Mouse (Mus musculus) mesoderm, embryonic 11.5 days (tissue): ENCODE results near the gene Eepd1.

ENCODE experiments used
- DNase-seq: peaks from one replicate; pipeline ENCODE4 v3.0.0-alpha.2; 2012; ENCODE audit warnings: low read depth, low spot score

Eepd1 gene

DNA sequence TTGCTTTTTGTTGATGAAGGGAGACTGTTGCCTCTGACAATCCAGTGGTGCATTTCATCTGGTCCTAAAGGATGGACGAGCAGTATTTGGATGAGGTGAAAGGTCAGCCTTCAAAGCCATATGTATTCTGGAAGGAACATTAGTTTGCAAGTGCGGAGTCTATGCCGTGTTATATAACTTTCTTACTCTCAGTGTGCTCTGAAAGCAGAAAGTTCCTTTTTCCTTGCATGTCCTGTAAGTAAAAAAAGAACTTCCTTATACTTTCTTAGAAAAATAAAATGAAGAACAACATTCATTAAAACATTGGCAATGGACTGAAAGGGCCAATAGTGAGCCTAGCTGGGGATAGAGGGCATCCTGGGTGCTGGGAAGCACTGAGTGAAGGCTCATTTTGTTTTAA, 50.8 kb downstream of the Eepd1 start:
- DNase-seq, result no peak

DNA sequence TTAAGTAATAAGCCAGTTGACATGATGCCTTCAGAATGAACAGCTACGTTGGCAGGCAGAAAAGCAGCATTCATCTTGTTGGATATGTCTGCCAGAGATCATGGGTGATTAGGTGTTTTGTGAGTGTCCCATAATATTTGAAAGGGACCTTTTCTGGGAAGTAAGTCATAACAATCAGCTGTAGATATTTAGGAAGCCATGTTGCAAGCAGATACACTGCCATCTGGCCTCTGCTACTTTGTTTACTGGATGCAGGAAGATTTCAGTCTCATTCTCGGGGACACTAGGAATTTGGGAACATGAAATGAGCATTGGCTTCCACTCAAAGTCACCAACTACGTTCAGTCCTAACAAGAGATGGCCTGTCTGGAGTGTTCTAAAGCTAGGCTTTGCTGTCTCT, 54.1 kb downstream of the Eepd1 start:
- no peak for DNase-seq

DNA sequence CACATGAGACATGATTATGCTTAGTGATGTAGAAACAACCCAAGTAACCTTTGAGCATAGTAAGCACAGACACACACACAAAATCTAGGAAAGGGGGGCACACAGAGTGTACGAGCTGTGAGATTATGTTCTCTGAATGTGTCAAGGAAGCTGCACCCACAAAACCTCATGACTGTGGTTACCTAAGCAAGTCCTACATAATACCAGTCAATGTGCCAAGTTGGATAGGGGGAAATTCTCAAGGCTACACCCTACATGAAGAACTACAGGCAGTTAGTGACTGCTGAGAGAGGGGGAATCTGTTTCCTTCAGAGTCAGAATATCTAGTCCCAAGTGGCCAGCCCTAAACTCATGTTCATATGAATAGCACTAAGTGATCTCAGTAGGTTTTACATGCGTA, 58.1 kb downstream of the Eepd1 start:
- no peak for DNase-seq

DNA sequence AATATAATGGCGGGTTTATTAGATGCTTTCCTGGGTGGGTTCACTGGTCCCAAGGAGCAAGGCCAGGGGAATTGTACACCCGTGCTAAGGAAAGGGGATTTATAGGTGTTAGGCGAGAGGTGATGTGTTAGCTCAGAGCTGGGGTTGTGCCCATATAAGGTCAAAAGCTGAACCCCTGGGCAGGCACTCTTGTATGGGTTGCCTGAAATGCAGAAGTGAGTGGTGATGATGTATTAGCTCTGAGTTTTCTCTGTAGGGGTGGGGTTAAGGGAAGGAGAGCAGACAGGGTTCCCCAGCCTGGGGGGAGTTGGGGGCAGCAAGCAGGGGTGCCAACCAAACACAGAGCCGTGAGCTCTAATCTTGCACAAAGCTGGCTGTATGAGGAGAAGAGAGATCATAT, 60.0 kb downstream of the Eepd1 start:
- no peak for DNase-seq

DNA sequence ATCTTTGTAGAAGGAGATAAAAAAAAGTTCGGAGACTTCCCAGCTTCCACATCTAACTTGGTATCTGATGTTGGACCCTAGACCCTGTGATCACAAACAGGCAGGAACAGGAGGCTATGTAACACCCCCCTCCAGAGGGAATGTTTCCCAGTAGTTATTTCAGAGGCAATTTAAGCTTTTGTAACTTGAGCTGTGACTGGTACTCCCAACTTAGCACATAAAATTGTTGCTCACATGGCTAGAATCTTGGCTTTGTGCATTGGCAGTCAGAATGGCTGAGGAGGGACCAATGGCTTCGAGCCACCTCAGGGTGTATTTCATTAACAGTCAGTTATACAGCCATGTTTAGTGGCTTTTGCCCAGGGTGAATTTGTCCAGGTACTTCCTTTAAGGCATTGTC, 63.9 kb downstream of the Eepd1 start:
- DNase-seq, result no peak

DNA sequence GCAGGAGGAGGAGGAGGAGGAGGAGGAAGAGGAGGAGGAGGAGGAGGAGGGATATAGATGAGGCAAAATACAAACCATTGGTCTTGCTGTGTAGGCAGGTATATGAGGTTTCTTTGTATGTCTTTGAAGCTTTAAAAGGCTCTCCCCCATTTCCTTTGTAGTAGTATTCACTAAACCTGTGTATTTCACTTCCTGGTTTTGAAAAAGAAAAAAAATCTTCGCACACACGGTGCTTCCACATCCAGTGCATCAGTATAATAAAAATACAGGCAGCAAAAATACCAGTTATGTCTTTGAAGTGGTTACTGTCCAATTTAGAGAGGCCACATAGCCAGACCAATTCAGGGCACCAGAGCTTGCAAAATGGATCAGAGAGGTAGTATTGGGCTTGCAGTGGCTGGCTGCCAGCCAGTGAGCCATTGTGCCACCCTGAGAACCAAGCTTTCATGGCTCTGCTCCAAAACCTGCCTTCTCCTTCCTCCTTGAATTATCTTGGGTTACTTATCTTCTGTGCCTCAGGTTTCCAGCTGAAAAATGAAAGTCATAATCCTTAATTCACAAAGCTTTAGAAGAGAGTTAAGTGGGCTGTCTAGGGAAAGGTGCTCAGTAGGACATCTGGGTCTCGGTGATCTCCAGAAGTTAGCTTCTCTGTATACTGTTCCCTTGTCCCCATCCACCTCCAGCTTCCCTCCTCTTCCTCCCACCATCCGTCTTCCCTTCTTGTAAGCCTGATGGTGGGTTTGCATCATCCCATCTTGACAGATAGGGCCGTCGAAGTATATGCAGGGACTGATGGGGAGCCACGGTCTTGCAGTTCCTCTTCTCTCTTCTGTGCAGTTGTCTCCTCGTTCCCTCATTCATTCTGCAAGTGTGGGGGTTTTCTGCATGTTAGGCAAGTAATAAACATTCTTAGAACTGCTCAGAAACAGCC, 68.0 kb downstream of the Eepd1 start:
- DNase-seq, result no peak

DNA sequence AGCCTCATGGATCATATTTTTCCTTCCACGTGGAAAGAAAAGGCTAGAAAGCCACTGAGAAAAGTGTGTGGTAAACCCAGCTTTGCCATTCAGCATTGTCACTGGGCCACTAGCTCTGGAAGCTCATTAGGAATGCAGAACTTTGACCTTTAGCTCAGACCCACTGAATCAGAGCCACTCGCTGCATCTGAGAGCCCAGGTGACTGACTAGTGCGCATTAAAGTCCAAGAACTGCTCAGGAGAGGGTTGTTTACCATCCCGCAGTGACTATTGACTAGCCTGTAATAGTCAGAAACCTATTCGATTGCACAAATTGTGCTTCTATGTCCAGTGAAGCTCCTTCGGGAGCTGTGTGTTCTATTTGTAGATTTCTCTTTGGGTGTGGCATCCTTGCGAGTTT, 68.8 kb downstream of the Eepd1 start:
- no peak for DNase-seq

DNA sequence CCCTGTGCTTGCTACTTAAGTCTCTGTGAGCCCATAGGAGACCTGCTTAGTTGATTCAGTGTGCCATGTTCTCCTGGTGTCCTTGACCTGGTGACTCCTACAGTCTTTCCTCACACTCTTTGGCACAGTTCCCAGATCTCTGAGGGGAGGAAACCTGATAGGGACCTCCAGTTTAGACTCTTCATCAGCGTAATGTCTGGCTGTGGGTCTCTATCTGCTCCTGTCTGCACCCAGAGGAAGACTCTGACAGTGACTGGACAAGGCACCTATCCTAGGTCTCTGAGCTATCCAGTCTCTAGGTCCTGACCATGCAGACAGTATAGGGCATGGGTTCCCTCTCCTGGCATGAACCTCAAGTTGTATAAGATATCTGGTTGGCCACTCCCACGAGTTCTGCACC, 71.2 kb downstream of the Eepd1 start:
- DNase-seq, result no peak

DNA sequence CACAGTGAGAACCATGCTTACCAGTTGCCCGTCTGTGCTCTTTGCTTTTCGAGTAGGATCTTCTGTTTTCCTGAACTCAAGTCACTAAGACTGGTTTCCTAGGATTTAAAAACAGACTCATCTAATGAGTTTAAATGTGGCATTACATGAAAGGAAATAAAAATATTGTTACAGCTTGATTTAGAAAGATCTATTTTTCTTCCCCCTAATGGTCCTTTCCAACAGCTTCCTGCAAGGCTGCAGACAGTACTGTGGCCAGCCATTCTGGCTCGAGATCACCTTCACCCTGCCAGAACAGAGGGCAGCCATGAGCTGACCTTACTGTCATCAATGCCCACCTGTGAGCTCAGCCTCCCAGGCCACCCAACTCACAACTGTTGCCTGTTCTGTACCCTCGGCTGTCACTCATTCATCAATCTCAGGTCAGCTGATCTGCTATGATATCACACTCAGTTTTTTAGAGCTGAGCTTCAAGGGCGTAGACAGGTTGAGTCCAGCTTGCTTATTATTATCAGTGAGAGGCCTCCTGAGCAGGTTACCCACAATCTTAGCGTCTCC, 73.0 kb downstream of the Eepd1 start:
- no peak for DNase-seq

DNA sequence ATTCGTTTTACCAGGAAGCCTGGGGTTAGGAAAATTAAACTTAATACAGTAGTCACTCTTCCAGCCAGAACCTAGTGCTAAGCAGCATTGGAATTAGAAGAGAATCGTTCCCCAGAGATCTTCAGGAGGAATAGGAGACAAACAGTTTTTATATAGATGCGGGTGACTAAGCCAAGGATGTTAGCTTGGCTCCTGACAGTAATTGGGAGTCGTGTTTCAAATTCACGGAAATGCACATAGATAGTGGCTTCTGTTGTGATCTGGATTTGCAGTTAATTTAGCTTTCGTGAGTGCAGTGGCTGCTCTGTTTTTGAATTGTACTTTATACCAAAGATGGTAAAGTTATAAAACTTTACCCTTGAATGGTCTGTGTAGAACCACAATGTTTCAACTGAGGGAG, 73.9 kb downstream of the Eepd1 start:
- DNase-seq, result no peak

DNA sequence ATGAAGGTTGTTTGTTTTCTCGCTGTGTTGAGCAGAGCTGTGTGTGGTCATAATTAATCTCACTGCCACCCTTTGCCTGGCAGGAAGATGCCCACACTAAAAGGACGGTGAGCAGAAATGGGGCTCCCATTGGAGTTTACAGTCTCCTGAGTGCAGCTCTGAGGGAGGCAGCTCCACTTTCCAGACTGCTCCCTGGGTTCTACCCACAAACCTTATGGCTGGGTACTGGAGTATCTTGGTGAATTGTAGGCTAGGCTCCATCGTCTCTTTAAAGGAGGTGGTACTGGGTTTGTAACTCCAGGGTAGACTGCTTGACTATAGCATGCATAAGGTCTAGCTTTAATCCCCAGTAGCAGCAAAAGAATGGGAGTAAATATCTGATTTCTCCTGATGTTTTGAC, 74.7 kb downstream of the Eepd1 start:
- no peak for DNase-seq

DNA sequence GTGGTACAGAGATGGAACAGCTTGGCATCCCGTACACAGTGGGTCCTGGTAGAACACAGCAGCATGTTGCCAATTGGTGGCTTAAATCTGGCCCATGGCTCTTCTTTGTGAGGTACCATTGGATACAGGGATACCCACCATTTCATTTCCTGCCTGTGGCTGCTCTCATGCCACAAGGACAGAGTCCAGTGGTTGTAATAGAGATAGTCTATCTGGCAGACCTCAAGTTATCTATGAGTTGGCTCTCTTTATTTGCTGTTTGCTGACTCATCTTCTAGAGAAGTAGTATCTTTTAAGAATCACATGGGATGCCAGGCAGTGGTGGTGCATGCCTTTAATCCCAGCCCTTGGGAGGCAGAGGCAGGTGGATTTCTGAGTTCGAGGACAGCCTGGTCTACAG, 76.0 kb downstream of the Eepd1 start:
- DNase-seq, result no peak

DNA sequence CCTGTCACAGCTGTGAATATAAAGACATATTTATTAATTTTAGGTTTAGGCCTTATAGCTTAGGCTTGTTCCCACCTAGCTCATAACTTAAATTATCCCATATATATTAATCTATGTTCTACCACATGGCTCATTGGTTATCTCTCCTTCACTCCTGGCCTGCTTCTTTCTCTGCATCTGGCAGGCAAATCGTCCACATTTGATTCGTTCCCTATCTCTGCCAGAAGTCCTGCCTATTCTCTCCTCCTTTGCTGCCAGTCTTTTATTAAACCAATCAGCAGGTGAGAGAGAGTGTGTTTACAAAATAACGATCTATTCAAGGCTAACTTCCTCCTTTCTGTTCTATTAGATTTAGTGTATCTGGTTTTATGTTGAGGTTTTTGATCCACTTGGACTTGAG, 77.5 kb downstream of the Eepd1 start:
- DNase-seq, result no peak

DNA sequence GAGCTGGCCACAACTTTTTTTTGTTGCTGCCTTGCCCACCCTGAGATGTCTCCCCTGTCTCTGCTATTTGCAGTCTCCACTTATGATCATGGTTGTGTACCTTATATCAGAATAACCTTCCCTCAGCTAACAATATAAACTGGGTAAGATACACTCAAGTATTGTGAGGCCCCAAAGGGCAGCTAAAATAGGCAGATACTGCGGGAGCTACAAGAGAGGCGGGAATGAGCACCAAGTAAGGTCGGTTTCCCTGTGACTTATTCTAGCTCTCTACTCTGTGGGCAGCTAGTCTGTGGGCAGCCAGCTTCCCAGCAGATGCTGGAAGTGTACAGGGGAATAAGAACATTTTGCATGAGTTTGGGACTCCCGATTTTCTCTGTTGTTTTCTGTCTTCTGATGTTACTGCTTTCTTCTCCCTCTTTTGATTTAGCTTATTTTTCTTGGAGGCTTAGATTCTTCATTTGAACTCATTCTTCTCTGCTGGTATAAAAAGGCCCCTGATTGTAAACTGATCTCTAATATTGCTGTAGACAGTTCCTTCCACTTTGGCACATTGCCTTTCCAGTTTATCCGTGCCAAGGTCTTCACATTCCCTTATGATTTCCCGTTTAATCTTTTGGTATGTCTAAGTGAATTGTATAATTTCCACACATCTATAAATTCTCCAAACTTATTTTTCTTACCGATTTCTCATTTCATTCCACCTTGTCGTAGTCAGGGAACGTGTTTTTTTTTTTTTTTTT, 78.8 kb downstream of the Eepd1 start:
- no peak for DNase-seq

DNA sequence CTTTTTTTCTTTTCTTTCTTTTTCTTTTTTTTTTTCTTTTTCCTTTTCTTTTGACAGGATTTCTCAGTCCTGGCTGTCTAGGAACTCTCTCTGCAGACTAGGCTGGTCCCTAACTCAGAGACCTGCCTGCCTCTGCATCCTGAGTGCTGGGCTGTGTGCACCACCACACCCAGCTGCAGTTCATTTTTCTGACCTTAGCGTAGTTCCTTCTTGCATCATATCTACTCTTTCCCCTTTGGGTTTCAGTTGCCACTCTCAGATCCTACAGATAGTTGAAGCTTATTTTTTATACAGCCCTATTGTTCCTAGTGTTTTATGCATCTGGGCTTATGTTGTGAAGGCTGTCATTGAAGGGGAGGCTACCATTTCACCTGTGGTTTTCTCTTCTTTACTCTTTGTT, 79.8 kb downstream of the Eepd1 start:
- DNase-seq, result no peak

DNA sequence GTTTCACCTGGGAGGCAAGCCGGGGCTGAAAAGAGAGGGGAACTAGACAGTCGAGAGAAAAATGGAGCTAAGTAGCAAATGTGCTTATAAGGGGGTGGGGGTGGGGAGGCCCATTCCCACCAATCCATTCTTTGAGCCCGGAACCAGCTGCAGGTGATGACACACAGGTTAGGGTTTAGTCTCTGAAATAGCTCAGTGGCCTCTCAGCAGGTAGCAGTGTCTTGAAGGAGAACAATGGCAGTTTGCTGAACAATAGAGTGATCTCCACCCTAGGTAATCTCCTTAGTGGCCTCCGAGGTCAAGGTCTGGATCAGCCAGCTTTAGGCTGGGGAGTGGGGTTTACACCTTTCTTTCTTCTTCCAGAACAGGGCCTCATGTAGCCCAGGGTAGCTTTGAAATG, 82.5 kb downstream of the Eepd1 start:
- DNase-seq, result no peak

DNA sequence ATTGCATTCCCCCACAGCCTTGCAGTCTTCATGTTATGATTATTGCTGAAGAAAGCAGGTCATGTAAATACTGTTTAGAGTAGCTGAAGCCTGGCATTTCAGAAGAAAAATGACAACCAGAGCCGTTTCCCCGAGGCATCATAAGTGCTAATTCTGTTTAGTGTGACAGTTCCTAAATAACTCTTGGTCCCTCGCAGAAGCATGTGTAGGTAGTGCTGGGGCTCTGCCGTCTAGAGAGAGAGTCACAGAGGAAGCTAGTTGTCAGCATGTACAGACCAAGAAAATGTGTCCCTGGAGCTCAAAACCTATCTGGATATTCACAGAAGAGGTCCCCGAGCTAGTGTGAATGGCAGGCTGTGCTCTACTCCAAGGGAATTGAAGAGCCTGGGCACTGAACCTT, 85.7 kb downstream of the Eepd1 start:
- no peak for DNase-seq

DNA sequence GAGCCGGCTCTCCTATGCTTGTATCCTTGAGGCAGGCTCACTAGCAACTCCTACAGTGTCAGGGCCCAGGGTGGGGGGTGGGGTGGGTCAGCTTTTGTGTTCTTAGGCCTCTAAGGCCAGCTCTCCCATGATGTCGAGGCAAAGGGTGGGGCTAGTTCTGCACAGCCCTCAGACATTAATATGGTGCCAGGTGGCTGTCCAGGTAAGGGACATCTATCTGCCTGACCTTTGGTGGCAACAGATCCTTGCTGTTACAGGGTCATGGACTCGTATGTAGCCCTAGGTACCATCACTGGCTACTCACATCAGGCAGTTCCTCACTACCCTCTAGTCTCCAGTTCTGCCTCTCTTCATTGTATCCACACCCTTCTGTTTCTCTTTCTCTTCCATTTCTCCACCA, 87.4 kb downstream of the Eepd1 start:
- no peak for DNase-seq

DNA sequence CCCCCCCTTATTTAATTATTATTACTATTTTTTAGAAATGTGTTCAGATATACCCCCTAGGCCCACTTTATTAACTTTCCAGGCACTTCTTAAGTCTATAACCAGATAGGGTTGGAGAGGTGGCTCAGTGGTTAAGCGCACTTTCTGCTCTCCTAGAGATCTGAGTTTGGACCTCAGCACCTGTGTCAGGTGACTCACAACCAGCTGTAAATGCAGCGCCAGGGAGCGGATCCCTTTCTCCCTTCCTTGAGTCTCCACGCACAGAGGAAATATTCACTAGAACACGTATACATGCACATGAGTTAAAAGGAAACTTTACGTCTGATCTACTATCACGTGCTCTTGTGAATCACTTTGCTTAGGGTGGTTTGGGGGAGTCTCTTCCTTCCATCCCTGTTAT, 88.7 kb downstream of the Eepd1 start:
- DNase-seq, result no peak

DNA sequence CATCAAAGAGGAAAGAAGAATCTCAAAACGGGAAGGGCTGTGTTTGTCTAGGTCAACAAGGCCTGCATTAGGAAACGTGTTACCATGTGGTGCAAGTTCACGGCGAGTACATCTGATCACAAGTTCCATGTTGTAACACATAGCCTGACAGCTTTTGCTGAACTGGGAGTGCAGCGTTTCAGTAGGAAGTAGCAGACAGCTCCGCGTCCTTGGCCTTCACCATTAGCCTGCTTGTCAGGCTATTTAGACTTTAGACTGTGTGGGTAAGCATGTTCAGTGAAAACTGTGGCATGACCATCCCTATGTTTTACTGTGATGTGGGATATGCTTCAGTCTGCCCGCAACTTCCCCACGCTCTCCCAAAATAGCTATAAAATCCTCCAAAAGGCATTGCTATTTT, 89.1 kb downstream of the Eepd1 start:
- DNase-seq, result no peak

DNA sequence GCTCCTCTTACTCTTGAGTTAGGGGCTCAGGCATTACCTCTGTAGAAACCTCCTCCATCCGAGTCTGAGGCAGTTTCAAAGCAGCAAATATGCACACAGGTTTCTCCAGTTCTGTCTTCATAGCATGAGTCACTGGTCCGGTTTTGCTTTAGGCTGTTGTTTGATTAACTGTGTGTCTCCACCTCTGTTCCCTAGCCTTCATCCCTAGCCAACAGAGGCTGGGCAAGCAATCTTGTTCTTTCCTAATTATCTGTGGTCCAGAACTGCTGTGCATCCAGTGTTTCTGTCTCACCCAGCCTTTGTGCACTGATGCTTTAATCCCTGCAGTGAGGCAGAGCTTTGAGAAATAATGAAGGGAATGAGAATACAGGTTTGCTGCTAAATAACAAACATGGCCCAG, 90.0 kb downstream of the Eepd1 start:
- no peak for DNase-seq

DNA sequence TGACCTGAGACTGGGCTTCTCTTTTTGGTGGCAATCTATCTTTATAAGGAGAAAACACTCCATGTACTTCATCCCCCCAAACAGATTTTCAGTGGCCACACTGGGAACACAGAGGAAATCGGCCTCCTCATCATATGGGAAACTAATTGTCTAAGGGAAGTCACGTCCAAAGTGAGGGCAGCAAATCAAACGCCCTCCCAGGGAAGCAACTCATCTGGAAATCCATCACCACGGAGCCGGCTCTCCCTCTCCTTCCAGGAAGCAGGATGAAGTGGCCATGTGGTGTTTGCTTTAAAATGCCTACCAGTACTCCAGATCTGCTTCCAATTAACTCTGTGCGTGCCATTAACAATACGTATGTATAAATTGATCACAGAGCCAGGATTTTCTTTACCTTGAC, 92.4 kb downstream of the Eepd1 start:
- DNase-seq, result peak; percentile 75

DNA sequence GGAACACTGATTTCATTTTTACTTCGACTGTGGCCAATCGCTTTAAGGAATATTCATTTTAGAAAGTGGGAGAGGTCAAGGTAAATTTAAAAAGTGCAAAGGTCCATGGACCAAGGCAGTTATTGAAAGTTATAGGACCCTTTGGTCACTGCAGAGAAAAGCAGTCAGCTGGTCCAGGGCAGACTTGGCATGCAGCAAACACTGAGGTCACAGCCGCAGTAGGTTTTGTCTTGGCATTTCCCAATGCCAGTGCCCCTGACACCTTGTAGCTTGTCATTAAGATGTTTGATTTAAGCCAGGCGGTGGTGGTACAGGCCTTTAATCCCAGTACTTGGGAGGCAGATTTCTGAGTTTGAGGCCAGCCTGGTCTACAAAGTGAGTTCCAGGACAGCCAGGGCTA, 92.8 kb downstream of the Eepd1 start:
- no peak for DNase-seq
